In the genomic region with DNA sequence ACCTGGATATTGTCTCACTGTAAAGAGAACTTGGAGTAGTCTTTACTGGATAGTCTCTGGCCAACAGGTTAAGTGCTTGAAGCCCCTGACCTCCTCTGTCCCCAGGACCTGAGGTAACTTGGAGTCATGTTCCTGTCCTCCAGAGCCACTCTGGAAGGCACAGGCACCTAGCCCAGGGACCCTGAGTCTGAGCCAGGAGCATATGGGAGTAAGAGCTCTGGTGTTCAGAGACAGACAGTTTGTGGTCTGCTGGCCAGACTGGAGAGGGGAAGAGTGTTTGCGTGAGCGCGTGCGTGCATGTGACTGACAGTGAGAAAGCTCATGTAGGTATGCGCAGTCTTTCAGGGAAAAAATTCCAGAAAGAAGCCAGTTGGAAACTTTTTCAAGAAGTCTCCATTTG, we compare ENCODE assay signal across 10 mouse cellular contexts.
DNase-seq lines count a peak whose midpoint lies in the region; ATAC-seq and TF ChIP-seq lines count a peak whose summit lies in the region.
"Had no signal": no experiment of that assay in that cellular context is flagged by ENCODE, and none has a peak within 500 bp of the region (broad histone marks: within the 10 kb centered on the region; RNA-seq: fewer than 3 reads in every experiment).

No protein-coding gene starts in this region.

- peaks cover 48 to 84% of the 10 kb centered on the region in 2 experiments for H3K4me1 ChIP-seq in heart, embryonic 14.5 days (ENCODE audit: control insufficient read depth in 2 of 2, insufficient read depth in 2 of 2, low read length in 2 of 2)
- H3K4me1 ChIP-seq in liver, embryonic 16.5 days (ENCODE audit: control insufficient read depth, low read depth, low read length): peaks cover 7% of the 10 kb centered on the region
- peaks cover 36% of the 10 kb centered on the region for H3K4me1 ChIP-seq in liver, postnatal 0 days (ENCODE audit: insufficient read depth)
- peaks cover 34% of the 10 kb centered on the region for H3K4me1 ChIP-seq in stomach, embryonic 15.5 days

- H3K4me2 ChIP-seq in heart, embryonic 14.5 days (ENCODE audit: low read length): no peak overlapping the region
- H3K4me2 ChIP-seq in liver, embryonic 16.5 days (ENCODE audit: low read depth, low read length): no peak overlapping the region
- H3K4me2 ChIP-seq in liver, postnatal 0 days (ENCODE audit: low read depth, low read length): no peak overlapping the region
- no peak overlapping the region for H3K4me2 ChIP-seq in stomach, embryonic 15.5 days

- H3K9ac ChIP-seq in heart, embryonic 14.5 days (ENCODE audit: low read length): no peak overlapping the region
- peak overlapping the region; percentile 20; the same call in 1 of the 2 replicates for H3K9ac ChIP-seq in liver, embryonic 16.5 days (ENCODE audit: low read depth, low read length)
- H3K9ac ChIP-seq in liver, postnatal 0 days (replicated peaks): no peak overlapping the region
- H3K9ac ChIP-seq in stomach, embryonic 15.5 days: no peak overlapping the region
- H3K9ac ChIP-seq: hindbrain, embryonic 15.5 days; limb, embryonic 12.5 days; midbrain, embryonic 12.5 days had no signal

- intact Hi-C loops in left cerebral cortex, postnatal 14 days (cut with DNase I): loop anchor here (5.0 kb wide), 1 partner anchor 63 kb away; a partner anchor contains a TSS

- DNase-seq in heart, adult 8-10 months (ENCODE audit: low spot score): no peak
- DNase-seq in liver, postnatal 0 days: no peak
- peak; percentile 73 for DNase-seq in cerebellum, adult 9-11 months
- DNase-seq in left cerebral cortex, postnatal 14 days (ENCODE audit: low spot score in 2 of 2): no peak

- WGBS in heart, embryonic 14.5 days: 89% methylated on average over 5 of the region's 5 CpGs
- WGBS in liver, embryonic 16.5 days (ENCODE audit: insufficient replicate concordance): 73% methylated on average over 5 of the region's 5 CpGs
- WGBS in liver, postnatal 0 days (ENCODE audit: insufficient replicate concordance): 72% methylated on average over 5 of the region's 5 CpGs
- WGBS in stomach, embryonic 15.5 days: 72% methylated on average over 5 of the region's 5 CpGs

- H3K9me3 ChIP-seq in heart, embryonic 14.5 days (ENCODE audit: control insufficient read depth, low read length): no peaks in the 10 kb centered on the region
- H3K9me3 ChIP-seq in liver, embryonic 16.5 days (replicated peaks; ENCODE audit: control insufficient read depth, low read length): no peaks in the 10 kb centered on the region
- no peaks in the 10 kb centered on the region for H3K9me3 ChIP-seq in liver, postnatal 0 days (ENCODE audit: low read length)
- H3K9me3 ChIP-seq in stomach, embryonic 15.5 days: no peaks in the 10 kb centered on the region
- H3K9me3 ChIP-seq: hindbrain, embryonic 15.5 days; limb, embryonic 12.5 days; midbrain, embryonic 12.5 days had no signal

- no peak overlapping the region for H3K4me3 ChIP-seq in heart, embryonic 14.5 days (ENCODE audit: control insufficient read depth in 1 of 2, insufficient read depth in 1 of 2, low read depth in 1 of 2, low read length in 2 of 2)
- no peak overlapping the region for H3K4me3 ChIP-seq in liver, embryonic 16.5 days (ENCODE audit: low read depth, low read length)
- H3K4me3 ChIP-seq in liver, postnatal 0 days (ENCODE audit: low read depth, low read length): no peak overlapping the region
- no peak overlapping the region for H3K4me3 ChIP-seq in stomach, embryonic 15.5 days (replicated peaks)
- H3K4me3 ChIP-seq: hindbrain, embryonic 15.5 days; midbrain, embryonic 12.5 days had no signal

- no peak for TF ChIP-seq EP300 in liver, postnatal 0 days (IDR thresholded peaks at IDR 0.05; ENCODE audit: low read depth)

- H3K27me3 ChIP-seq in heart, embryonic 14.5 days (ENCODE audit: control insufficient read depth, insufficient read depth, low read length): no peaks in the 10 kb centered on the region
- H3K27me3 ChIP-seq in liver, embryonic 16.5 days (ENCODE audit: control insufficient read depth, insufficient read depth, low read depth, low read length): no peaks in the 10 kb centered on the region
- no peaks in the 10 kb centered on the region for H3K27me3 ChIP-seq in liver, postnatal 0 days (ENCODE audit: insufficient read depth, low read length)
- no peaks in the 10 kb centered on the region for H3K27me3 ChIP-seq in stomach, embryonic 15.5 days (replicated peaks)
- H3K27me3 ChIP-seq: hindbrain, embryonic 15.5 days; limb, embryonic 12.5 days; midbrain, embryonic 12.5 days had no signal

- TF ChIP-seq CTCF in liver, postnatal 0 days (IDR thresholded peaks at IDR 0.05; ENCODE audit: low read depth): no peak

- H3K27ac ChIP-seq in heart, embryonic 14.5 days (replicated peaks in 1 of 2; ENCODE audit: control insufficient read depth in 1 of 2, insufficient read depth in 1 of 2, low read depth in 2 of 2, low read length in 2 of 2): peak overlapping the region; percentile 6 to 87; a peak in 2 of 4 replicates
- no peak overlapping the region for H3K27ac ChIP-seq in liver, embryonic 16.5 days (ENCODE audit: low read length)
- H3K27ac ChIP-seq in liver, postnatal 0 days (ENCODE audit: low read depth): no peak overlapping the region
- H3K27ac ChIP-seq in stomach, embryonic 15.5 days: peak overlapping the region; percentile 2
- H3K27ac ChIP-seq: midbrain, embryonic 12.5 days had no signal

- no peak for ATAC-seq in heart, embryonic 14.5 days (ENCODE audit: insufficient number of reproducible peaks, insufficient read depth, low FRiP score, low read depth)
- no peak for ATAC-seq in liver, embryonic 16.5 days (ENCODE audit: low read depth)
- no peak for ATAC-seq in liver, postnatal 0 days
- ATAC-seq in stomach, embryonic 15.5 days (ENCODE audit: insufficient read depth, low FRiP score, low read depth): no peak

- H3K36me3 ChIP-seq in heart, embryonic 14.5 days (ENCODE audit: control insufficient read depth, insufficient read depth, low read length): peaks cover 63% of the 10 kb centered on the region
- H3K36me3 ChIP-seq in liver, embryonic 16.5 days (ENCODE audit: control insufficient read depth, insufficient read depth): no peaks in the 10 kb centered on the region
- peaks cover 10% of the 10 kb centered on the region; the same call in 1 of the 2 replicates for H3K36me3 ChIP-seq in liver, postnatal 0 days (replicated peaks; ENCODE audit: insufficient read depth, low read length)
- peaks cover 17% of the 10 kb centered on the region; the same call in 1 of the 2 replicates for H3K36me3 ChIP-seq in stomach, embryonic 15.5 days

Comparison
In these comparisons a context has a peak if more than half of its experiments do, and no peak if none do; other contexts are left out.
1. H3K27ac ChIP-seq: peak in heart, embryonic 14.5 days (2 of 2) and stomach, embryonic 15.5 days (single experiment); none in liver, embryonic 16.5 days (single experiment) and liver, postnatal 0 days (single experiment).